22 mouse cellular contexts compared by ENCODE assay signal in genomic region chr5:49639637-49640036, GRCm38 (mm10).
A peak's percentile ranks its signal among the peaks of the same experiment; 100 is the strongest.
DNase-seq lines count a peak whose midpoint lies in the region; ATAC-seq and TF ChIP-seq lines count a peak whose summit lies in the region.
"Had no signal": no experiment of that assay in that cellular context is flagged by ENCODE, and none has a peak within 500 bp of the region (broad histone marks: within the 10 kb centered on the region; RNA-seq: fewer than 3 reads in every experiment).

No protein-coding gene starts in this region.

- TF ChIP-seq POLR2A in brain, embryonic 14.5 days (IDR thresholded peaks at IDR 0.05; ENCODE audit: borderline replicate concordance, extremely low read depth, insufficient read depth, insufficient read length, poor library complexity, severe bottlenecking) = no peak

- H3K4me2 ChIP-seq in hindbrain, embryonic 16.5 days (ENCODE audit: low read length) = no peak overlapping the region
- no peak overlapping the region for H3K4me2 ChIP-seq in hindbrain, embryonic 14.5 days (replicated peaks)
- H3K4me2 ChIP-seq in kidney, embryonic 14.5 days (replicated peaks; ENCODE audit: low read depth, low read length) = no peak overlapping the region
- H3K4me2 ChIP-seq: heart, embryonic 15.5 days; limb, embryonic 13.5 days; liver, embryonic 13.5 days; midbrain, embryonic 11.5 days; neural tube, embryonic 12.5 days had no signal

- intact Hi-C loops in heart, postnatal 25 days (cut with DNase I) = no loop called here

- H3K27ac ChIP-seq in hindbrain, embryonic 16.5 days (ENCODE audit: low read depth, low read length) = no peak overlapping the region
- no peak overlapping the region for H3K27ac ChIP-seq in hindbrain, embryonic 14.5 days
- H3K27ac ChIP-seq in kidney, embryonic 14.5 days (ENCODE audit: low read depth, low read length) = no peak overlapping the region
- H3K27ac ChIP-seq: heart, embryonic 15.5 days; limb, embryonic 13.5 days; liver, embryonic 13.5 days; neural tube, embryonic 12.5 days; stomach, postnatal 0 days had no signal

- WGBS in hindbrain, embryonic 16.5 days = 90% methylated on average over 4 of the region's 4 CpGs
- WGBS in hindbrain, embryonic 14.5 days = 94% methylated on average over 4 of the region's 4 CpGs
- WGBS in kidney, embryonic 14.5 days = 93% methylated on average over 4 of the region's 4 CpGs

- no peak for TF ChIP-seq CTCF in brain, embryonic 14.5 days (IDR thresholded peaks at IDR 0.05; ENCODE audit: borderline replicate concordance, extremely low read depth, insufficient read depth, insufficient read length)

- H3K4me3 ChIP-seq in hindbrain, embryonic 16.5 days (ENCODE audit: low read length) = no peak overlapping the region
- no peak overlapping the region for H3K4me3 ChIP-seq in hindbrain, embryonic 14.5 days (replicated peaks; ENCODE audit: low read length)
- H3K4me3 ChIP-seq in kidney, embryonic 14.5 days (ENCODE audit: low read length) = no peak overlapping the region
- H3K4me3 ChIP-seq: heart, embryonic 15.5 days; limb, embryonic 13.5 days; liver, embryonic 13.5 days; neural tube, embryonic 12.5 days had no signal

- peak; percentile 29 for DNase-seq in cerebellum, adult 11 months
- DNase-seq in cerebellum, adult 11-12 months = no peak
- DNase-seq in hindbrain, embryonic 14.5 days (ENCODE audit: low spot score) = no peak
- DNase-seq in brain, embryonic 14.5 days (ENCODE audit: low read depth) = peak; percentile 70
- peak; percentile 10 to 22 for DNase-seq in layer of hippocampus, adult 8-10 months (ENCODE audit: low spot score in 2 of 2)
- no peak for DNase-seq in heart, postnatal 25 days (ENCODE audit: low spot score)
- DNase-seq: adrenal gland, adult 8-10 months; heart, adult 18-20 months; kidney, adult 2 months; kidney, postnatal 25 days; liver, embryonic 13.5 days; right cerebral cortex, adult 18-20 months had no signal

- no peaks in the 10 kb centered on the region for H3K36me3 ChIP-seq in hindbrain, embryonic 16.5 days (ENCODE audit: control insufficient read depth, insufficient read depth, low read length)
- H3K36me3 ChIP-seq in hindbrain, embryonic 14.5 days (replicated peaks; ENCODE audit: control insufficient read depth, insufficient read depth) = no peaks in the 10 kb centered on the region
- no peaks in the 10 kb centered on the region for H3K36me3 ChIP-seq in kidney, embryonic 14.5 days (ENCODE audit: control insufficient read depth, insufficient read depth, low read length)
- H3K36me3 ChIP-seq: heart, embryonic 15.5 days; limb, embryonic 13.5 days; liver, embryonic 13.5 days; neural tube, embryonic 12.5 days had no signal

- peak; percentile 68; the same call in 1 of the 2 replicates for ATAC-seq in hindbrain, embryonic 16.5 days
- no peak for ATAC-seq in hindbrain, embryonic 14.5 days (ENCODE audit: low FRiP score)
- ATAC-seq in kidney, embryonic 14.5 days (ENCODE audit: low FRiP score, low TSS enrichment) = no peak
- ATAC-seq: CD4-positive, CD25-positive, alpha-beta regulatory T cell, adult 4 months; inflammation-experienced regulatory T-cells, adult 6 months; Patski had no signal

- H3K9me3 ChIP-seq in hindbrain, embryonic 16.5 days (ENCODE audit: control insufficient read depth, low read length) = no peaks in the 10 kb centered on the region
- H3K9me3 ChIP-seq in hindbrain, embryonic 14.5 days (ENCODE audit: control insufficient read depth, low read length) = no peaks in the 10 kb centered on the region
- no peaks in the 10 kb centered on the region for H3K9me3 ChIP-seq in kidney, embryonic 14.5 days (ENCODE audit: control insufficient read depth, low read length)
- H3K9me3 ChIP-seq: heart, embryonic 15.5 days; limb, embryonic 13.5 days; liver, embryonic 13.5 days; neural tube, embryonic 12.5 days had no signal

- H3K27me3 ChIP-seq in hindbrain, embryonic 16.5 days (replicated peaks; ENCODE audit: control insufficient read depth, insufficient read depth, low read length) = no peaks in the 10 kb centered on the region
- H3K27me3 ChIP-seq in hindbrain, embryonic 14.5 days (ENCODE audit: control insufficient read depth, insufficient read depth, low read length) = no peaks in the 10 kb centered on the region
- H3K27me3 ChIP-seq in kidney, embryonic 14.5 days (ENCODE audit: control insufficient read depth, insufficient read depth, low read length) = no peaks in the 10 kb centered on the region
- H3K27me3 ChIP-seq: heart, embryonic 15.5 days; limb, embryonic 13.5 days; liver, embryonic 13.5 days; neural tube, embryonic 12.5 days; Patski had no signal

- H3K4me1 ChIP-seq in hindbrain, embryonic 16.5 days (ENCODE audit: control insufficient read depth, insufficient read depth, low read depth, low read length) = no peaks in the 10 kb centered on the region
- H3K4me1 ChIP-seq in hindbrain, embryonic 14.5 days (replicated peaks; ENCODE audit: control insufficient read depth, insufficient read depth, low read length) = no peaks in the 10 kb centered on the region
- no peaks in the 10 kb centered on the region for H3K4me1 ChIP-seq in kidney, embryonic 14.5 days (ENCODE audit: control insufficient read depth, insufficient read depth, low read length)
- H3K4me1 ChIP-seq: heart, embryonic 15.5 days; limb, embryonic 13.5 days; liver, embryonic 13.5 days; neural tube, embryonic 12.5 days had no signal

- no peak overlapping the region for H3K9ac ChIP-seq in hindbrain, embryonic 16.5 days (ENCODE audit: low read depth, low read length)
- H3K9ac ChIP-seq in hindbrain, embryonic 14.5 days = no peak overlapping the region
- H3K9ac ChIP-seq in kidney, embryonic 14.5 days (ENCODE audit: low read depth, low read length) = no peak overlapping the region
- H3K9ac ChIP-seq: heart, embryonic 15.5 days; limb, embryonic 13.5 days; liver, embryonic 13.5 days; neural tube, embryonic 12.5 days had no signal

Comparison
In these comparisons a context has a peak if more than half of its experiments do, and no peak if none do; other contexts are left out.
1. DNase-seq: peak in cerebellum, adult 11 months (single experiment), brain, embryonic 14.5 days (single experiment) and layer of hippocampus, adult 8-10 months (2 of 2); none in cerebellum, adult 11-12 months (single experiment), hindbrain, embryonic 14.5 days (single experiment) and heart, postnatal 25 days (single experiment).